Mouse (Mus musculus) left cerebral cortex, adult 2 months (tissue): Measurements from ENCODE around the gene Slc25a31. TPM values are rescaled to one million over a fixed set of nuclear protein-coding genes. Genes with fewer than 3 reads are reported as not detected.

ENCODE experiments used
- DNase-seq, 2 experiments: peaks; one replicate each; pipeline ENCODE4 v3.0.0; 2021 to 2022; ENCODE audit warnings: low spot score in 2 of 2, mixed read lengths in 1 of 2; ENCODE audit errors: extremely low spot score in 1 of 2
- H3K27ac ChIP-seq: fragments of 200-600 bp; 2 replicates; pipeline ENCODE4 v1.8.1; 2022
- H3K4me3 ChIP-seq: fragments of 200-600 bp; 2 replicates; pipeline ENCODE4 v1.8.1; 2022
- CTCF ChIP-seq: fragments of 200-600 bp; IDR thresholded peaks from 2 replicates; pipeline ENCODE4 v1.8.1; 2022; ENCODE audit warnings: antibody characterized with exemption, mild to moderate bottlenecking, moderate library complexity
- intact Hi-C: fragments of 180-260 bp; cut with DNase I; formaldehyde crosslinking; loops from one replicate; pipeline ENCODE4 v1.15.1; 2025
- total RNA-seq, 2 experiments: library from RNA; stranded (reverse); gene quantifications; 2 replicates each; pipeline ENCODE4 v1.2.3; 2021

Gene Slc25a31
- total RNA-seq, 2 experiments from 2014 or later: not detected

DNA sequence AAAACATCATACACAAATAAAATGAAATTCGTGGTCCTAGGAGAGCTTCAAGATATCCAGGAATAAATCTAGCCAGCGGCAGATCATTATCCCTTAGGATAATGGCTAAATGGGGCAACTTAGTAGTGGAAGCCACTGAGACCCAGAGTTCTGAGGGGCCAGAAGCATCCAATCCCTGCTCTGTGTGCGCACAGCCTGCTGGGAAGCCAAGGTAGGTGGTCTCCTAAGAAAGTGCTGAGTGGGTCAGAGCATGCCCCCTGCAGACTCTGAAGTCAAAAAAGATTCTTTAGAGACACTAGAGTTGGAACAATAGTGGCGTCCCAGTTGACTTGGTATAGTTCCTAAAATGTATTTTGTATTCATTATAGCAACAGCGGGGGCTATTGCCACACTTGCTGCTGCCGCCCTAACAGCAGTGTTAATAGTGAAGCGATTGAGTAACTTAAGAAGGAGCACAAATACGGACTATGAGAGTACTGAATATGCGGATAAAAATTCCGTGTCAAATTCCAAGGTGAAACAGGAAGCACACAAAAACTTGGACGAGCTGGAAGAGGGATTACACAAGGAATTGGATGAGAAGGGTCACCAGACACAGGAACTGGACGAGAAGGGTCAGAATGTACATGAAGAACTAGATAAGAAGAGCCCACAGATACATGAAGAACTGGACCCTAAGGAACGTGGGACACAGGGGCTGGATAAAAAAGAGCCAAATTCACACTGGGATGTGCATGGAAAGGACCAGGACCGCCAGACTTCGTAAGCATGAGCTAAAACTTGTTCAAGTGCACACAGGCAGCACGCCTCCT lies 35.6 kb downstream of the Slc25a31 start, which contains the start of gene Hspa4l:
Gene Hspa4l, plus strand, starts transcription at position 472 of the 812 bp plus-strand sequence.
- no peak for DNase-seq
- TF ChIP-seq CTCF: no peak
- Histone ChIP-seq H3K27ac (peak within 1 kb of the TSS; percentile 96), H3K4me3 (peak within 1 kb of the TSS; percentile 89)
- intact Hi-C loops: loop anchor here (2.0 to 5.0 kb wide), 2 partner anchors 52 to 213 kb away; partner anchors contain the start of gene Intu

GRCm38 (mm10) chr3:40744836-40745660 lies 36.4 kb downstream of the Slc25a31 start:
- intact Hi-C loops: loop anchor here (1.0 to 5.0 kb wide), 3 partner anchors 53 to 214 kb away; partner anchors contain the start of genes Abhd18, Intu and Mfsd8
- peak overlapping the region; percentile 89 for H3K4me3 ChIP-seq
- no peak for TF ChIP-seq CTCF

DNA sequence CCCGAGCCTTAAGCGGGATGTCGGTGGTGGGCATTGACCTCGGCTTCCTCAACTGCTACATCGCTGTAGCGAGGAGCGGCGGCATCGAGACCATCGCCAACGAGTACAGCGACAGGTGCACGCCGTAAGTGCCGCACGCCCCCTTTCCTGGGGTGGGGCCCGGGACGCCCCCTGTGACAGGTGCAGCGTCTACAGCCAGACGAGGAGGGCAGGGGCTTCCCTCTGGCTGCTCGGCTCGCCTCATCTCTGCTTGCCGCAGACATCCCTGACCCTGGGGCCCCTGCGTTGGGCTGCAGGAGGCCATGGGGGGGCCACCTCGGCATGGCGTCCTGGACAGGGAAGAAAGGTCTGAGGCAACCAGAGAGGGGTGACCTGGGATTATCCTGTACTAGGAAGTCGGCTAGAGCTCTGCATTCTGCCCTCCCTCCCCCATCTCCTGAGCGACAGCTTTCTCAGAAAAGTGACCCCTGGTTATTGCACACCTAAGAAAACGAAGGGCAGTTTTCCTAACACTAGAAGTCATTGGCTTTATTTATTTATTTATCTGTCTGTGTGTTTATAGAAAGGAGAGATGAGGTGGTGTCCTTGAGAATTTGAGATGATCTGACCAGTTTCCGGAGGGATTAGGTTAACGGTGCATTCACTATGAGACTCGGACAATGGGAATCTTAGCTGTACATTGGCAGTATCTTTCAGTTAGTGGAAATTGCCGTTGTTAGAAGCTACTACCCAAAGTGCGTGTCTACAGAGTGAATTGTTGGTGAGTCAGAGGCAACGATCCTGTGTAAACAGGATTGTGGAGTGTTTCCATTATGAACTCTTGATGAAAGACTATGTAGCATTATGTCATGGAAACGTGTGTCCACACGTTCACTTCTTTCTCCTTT lies 37.2 kb downstream of the Slc25a31 start:
- no peak for DNase-seq
- peak overlapping the region; percentile 96 for H3K27ac ChIP-seq
- intact Hi-C loops: loop anchor here (1.0 to 2.0 kb wide), 2 partner anchors 100 to 215 kb away; partner anchors contain the start of genes Abhd18, Intu and Mfsd8

More at GRCm38 (mm10) chr3:40744836-40745660, 36.4 kb downstream of the Slc25a31 start:
- H3K27ac ChIP-seq: peak overlapping the region; percentile 96
- DNase-seq: peak; percentile 93 to 95

DNA sequence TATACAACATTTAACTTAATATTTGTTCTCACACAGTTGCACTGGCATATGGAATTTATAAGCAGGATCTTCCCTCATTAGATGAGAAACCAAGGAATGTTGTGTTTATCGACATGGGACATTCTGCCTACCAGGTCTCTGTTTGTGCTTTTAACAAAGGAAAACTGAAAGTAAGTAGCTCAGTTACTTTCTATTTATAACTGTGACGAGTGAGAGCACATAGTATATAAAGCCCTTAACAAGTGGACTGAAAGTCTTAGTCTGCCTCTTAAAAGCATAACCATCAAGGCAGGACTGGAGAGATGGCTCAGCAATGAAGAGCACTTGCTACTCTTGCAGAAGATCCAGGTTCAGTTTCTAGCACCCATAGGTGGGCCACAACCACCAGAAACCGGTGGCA lies 52.1 kb downstream of the Slc25a31 start:
- intact Hi-C loops: no loop called here

More for the DNA sequence above, 37.2 kb downstream of the Slc25a31 start:
- no peak for TF ChIP-seq CTCF
- H3K4me3 ChIP-seq: peak overlapping the region; percentile 89

DNA sequence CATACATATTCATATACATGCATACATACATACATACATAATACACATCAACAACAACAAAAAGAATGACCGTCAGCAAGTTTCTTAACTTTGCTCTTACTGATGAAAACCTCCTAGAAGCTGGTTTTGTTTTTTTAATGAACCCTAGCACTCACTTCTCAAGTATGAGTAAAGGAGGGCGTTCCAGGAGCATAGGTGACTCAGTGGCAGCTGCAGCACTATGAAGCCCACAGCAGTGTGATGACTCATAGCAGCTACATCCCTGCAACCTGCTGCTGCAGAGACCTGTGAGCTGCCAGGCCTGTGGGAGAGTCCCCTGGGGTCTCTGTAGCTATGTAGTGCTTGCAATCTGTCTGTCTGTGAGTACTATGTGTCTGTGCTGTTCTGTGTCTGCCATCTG lies 52.7 kb downstream of the Slc25a31 start:
- intact Hi-C loops: no loop called here
- Histone ChIP-seq H3K27ac (no peak overlapping the region), H3K4me3 (no peak overlapping the region)
- TF ChIP-seq CTCF: no peak
- no peak for DNase-seq

More for the DNA sequence above, 52.1 kb downstream of the Slc25a31 start:
- Histone ChIP-seq H3K4me3 (no peak overlapping the region), H3K27ac (no peak overlapping the region)
- DNase-seq: no peak
- no peak for TF ChIP-seq CTCF

Other genes with a start within 250 kb of the Slc25a31 start
- 1 to 10 TPM; 6.7 to 8.4 TPM for gene Intu, start 177.6 kb upstream of the Slc25a31 start, total RNA-seq
- gene Hspa4l, start 35.6 kb downstream of the Slc25a31 start, total RNA-seq: 100 to 1,000 TPM; 167 to 172 TPM
- gene Plk4, start 91.2 kb downstream of the Slc25a31 start, total RNA-seq: 1 to 10 TPM; 3.5 to 4.2 TPM
- 10 to 100 TPM; 16.7 to 18.1 TPM for gene Mfsd8, start 138.0 kb downstream of the Slc25a31 start, total RNA-seq
- 10 to 100 TPM; 12.9 to 14.0 TPM for gene Abhd18, start 138.1 kb downstream of the Slc25a31 start, total RNA-seq
- gene 1700034I23Rik, start 193.7 kb downstream of the Slc25a31 start, total RNA-seq: not detected
- 10 to 100 TPM; 20.4 to 22.4 TPM for gene Larp1b, start 241.0 kb downstream of the Slc25a31 start, total RNA-seq